Mouse (Mus musculus): Measurements from ENCODE around the gene Hapln3. TPM values are rescaled to one million over a fixed set of nuclear protein-coding genes. Genes with fewer than 3 reads are reported as not detected.

The Hapln3 gene
- polyA plus RNA-seq, 1 experiment, result 0.95 TPM

DNA sequence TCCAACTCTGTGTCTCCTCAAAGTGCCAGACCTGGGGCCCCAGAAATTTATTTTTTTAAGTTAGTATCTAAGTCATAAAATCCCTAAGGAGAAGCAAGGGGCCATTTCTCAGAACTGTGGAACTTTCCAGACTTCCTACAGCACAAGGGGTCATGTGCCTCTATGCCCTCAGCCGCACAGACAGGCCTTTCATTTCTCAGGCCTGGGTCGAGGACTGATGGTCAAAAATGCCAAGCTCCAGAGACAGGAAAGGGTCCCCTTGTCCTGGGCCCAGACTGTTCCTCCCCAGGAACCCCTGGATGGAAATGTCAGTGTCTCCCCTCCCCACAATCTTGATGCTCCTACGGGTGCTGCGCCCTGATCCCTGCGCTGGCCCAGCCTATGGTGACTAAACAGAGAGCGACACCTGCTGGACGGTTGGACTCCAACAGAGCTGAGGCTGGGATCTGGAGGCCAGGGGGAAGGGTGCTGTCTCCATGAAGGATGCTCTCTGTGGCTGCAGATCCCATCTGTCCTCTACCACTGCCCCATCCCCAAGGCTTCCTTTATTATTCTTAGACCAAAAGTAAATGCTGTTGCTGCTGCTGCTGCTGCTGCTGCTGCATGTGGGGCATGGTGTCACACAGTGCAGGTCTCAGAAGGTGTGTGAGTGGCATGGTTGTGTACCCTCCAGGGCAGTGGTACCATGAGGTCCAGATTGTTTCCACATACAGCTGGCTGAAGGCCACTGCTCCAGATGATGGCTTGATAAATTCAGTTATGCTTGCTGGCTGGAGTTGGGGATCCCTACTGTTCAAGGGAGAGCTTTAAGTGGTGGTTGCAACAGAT, 50.0 kb downstream of the Hapln3 start:
- Histone ChIP-seq H3K4me1 (peaks cover 4% of the 10 kb centered on the region; the same call in 1 of the 2 replicates), H3K4me3 (replicated peaks) (no peak overlapping the region), H3K27me3 (replicated peaks) (peaks cover 58% of the 10 kb centered on the region), H3K36me3 (replicated peaks; ENCODE audit: low read length) (no peaks in the 10 kb centered on the region), H3K9me3 (no peaks in the 10 kb centered on the region)
- TF ChIP-seq GATA1 (IDR thresholded peaks at IDR 0.05; ENCODE audit: borderline replicate concordance, low read length) (no peak), FLI1 (IDR thresholded peaks at IDR 0.05; ENCODE audit: low read length) (no peak)

DNA sequence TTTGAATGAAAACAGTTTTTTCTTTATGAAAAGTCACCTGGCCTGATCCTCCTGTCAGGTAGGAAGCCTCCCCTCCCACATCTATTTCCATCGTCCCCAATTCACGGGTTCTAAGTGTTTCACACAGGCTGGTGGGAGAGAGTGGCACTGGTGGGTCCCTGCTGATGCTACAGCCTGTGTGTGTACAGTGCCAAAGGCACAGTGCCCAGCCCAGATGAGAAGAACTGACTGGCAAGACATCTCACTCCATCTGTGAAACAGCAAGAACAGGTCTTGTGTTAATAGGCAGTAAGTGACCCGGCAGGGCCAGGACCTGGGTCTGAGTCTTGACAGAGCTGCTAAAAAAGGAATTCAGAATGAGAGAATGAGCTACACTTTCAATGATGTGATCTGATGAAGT, 51.6 kb downstream of the Hapln3 start:
- TF ChIP-seq FLI1 (IDR thresholded peaks at IDR 0.05; ENCODE audit: low read length) (no peak), GATA1 (IDR thresholded peaks at IDR 0.05; ENCODE audit: borderline replicate concordance, low read length) (no peak)
- Histone ChIP-seq H3K4me1 (peaks cover 4% of the 10 kb centered on the region; the same call in 1 of the 2 replicates), H3K36me3 (replicated peaks; ENCODE audit: low read length) (no peaks in the 10 kb centered on the region)

DNA sequence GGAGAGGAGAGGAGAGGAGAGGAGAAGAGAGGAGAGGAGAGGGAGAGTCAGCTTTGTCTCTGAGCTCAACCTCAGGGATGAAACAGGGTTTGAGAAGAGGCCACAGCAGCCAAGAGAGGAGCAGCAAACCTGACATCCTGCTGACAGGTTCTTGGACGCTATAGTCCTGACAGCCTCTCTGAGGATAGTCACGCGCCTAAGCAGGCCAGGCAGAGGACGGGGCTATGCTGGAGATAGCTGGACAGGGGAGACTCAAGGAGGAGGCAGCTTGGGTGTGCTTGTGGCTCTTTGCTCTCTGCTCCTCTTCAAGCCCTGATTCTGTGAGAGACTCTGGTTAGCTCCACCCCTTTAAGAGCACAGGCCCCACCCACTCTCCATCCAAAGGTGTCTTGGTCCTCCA, 62.6 kb downstream of the Hapln3 start:
- Histone ChIP-seq H3K36me3 (replicated peaks; ENCODE audit: low read length) (no peaks in the 10 kb centered on the region), H3K27me3 (replicated peaks) (peaks cover 37% of the 10 kb centered on the region)
- TF ChIP-seq FLI1 (IDR thresholded peaks at IDR 0.05; ENCODE audit: low read length), result no peak
- TF ChIP-seq GATA1 (IDR thresholded peaks at IDR 0.05; ENCODE audit: borderline replicate concordance, low read length), result no peak

More for the DNA sequence above, 51.6 kb downstream of the Hapln3 start:
- H3K27me3 ChIP-seq (replicated peaks), result peaks cover 65% of the 10 kb centered on the region
- H3K4me3 ChIP-seq (replicated peaks), result no peak overlapping the region
- H3K9me3 ChIP-seq, result no peaks in the 10 kb centered on the region

DNA sequence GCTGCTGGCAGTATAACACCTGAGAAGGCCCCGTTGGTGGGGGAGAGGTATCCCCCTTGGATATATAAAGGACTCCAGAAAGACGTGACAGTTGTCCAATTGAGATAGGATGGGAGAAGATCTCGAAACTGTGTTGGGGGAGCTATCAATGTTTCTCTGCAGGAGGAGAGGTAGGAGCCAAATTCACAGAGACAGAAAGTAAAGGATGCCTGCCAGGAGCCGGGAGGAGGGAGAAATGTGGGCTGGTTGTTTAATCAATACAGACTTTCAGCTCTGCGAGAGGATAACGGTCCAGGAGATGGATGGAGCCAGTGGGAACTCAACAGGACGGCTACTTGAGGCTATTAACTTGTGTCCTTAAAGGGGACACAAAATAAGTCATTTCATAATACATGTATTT, 63.4 kb downstream of the Hapln3 start:
- Histone ChIP-seq H3K27me3 (replicated peaks) (peaks cover 35% of the 10 kb centered on the region), H3K9me3 (peaks cover 16% of the 10 kb centered on the region), H3K36me3 (replicated peaks; ENCODE audit: low read length) (no peaks in the 10 kb centered on the region), H3K4me1 (peaks cover 3% of the 10 kb centered on the region; the same call in 1 of the 2 replicates), H3K4me3 (replicated peaks) (no peak overlapping the region)
- TF ChIP-seq FLI1 (IDR thresholded peaks at IDR 0.05; ENCODE audit: low read length), result no peak
- TF ChIP-seq GATA1 (IDR thresholded peaks at IDR 0.05; ENCODE audit: borderline replicate concordance, low read length), result no peak

More for the DNA sequence above, 62.6 kb downstream of the Hapln3 start:
- Histone ChIP-seq H3K4me1 (peaks cover 3% of the 10 kb centered on the region; the same call in 1 of the 2 replicates), H3K9me3 (peaks cover 9% of the 10 kb centered on the region), H3K4me3 (replicated peaks) (no peak overlapping the region)

Other genes with a start within 250 kb of the Hapln3 start
- 34.1 and 96.8 TPM in 2 replicates for gene Aen, start 235.2 kb downstream of the Hapln3 start, polyA plus RNA-seq (2012; ENCODE audit: insufficient read depth, low replicate concordance)
- gene Isg20, start 217.6 kb downstream of the Hapln3 start, polyA plus RNA-seq (2012; ENCODE audit: insufficient read depth, low replicate concordance), result 31.4 and 127 TPM in 2 replicates
- gene Acan, start 77.5 kb downstream of the Hapln3 start, polyA plus RNA-seq (2012; ENCODE audit: insufficient read depth, low replicate concordance), result 1.1 TPM in 1 of 2 replicates, not detected in the other
- 42.4 and 57.1 TPM in 2 replicates for gene Mfge8, start 18.0 kb upstream of the Hapln3 start, polyA plus RNA-seq (2012; ENCODE audit: insufficient read depth, low replicate concordance)
- 18.2 and 77.1 TPM in 2 replicates for gene Abhd2, start 142.2 kb upstream of the Hapln3 start, polyA plus RNA-seq (2012; ENCODE audit: insufficient read depth, low replicate concordance)